Mouse (Mus musculus): ENCODE data around the gene Tcf7l1.

The Tcf7l1 gene

DNA sequence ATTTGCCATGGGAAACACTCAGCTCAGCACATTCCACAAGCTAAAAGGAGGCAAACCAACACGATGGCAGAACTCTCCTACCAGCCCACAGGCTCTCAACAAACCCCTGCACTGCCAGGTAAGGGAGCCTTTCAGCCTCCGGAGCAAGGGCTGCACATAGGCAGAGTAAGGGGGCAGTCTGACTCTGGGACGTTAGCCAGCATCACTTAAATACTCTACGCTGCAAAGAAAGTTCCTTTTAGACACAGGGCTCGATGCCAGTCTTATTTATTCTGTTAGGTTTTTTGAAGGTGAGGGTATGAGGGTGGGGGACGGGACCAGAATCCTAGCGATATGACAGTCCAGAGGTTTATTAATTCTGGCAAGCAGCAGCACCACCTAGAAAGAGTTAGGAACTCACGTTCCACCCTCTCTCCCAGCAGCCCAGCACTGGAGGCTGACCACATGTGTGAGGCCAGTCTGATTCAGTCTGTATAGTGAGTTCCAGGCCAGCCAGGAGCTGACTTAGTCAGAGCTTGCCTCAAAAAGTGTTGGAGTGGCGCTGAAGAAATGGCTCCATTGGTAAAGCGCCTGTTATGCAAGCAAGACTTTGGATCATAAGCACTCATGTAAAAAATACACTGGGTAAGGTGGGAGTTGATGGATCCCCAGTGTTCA, 44.8 kb downstream of the Tcf7l1 start:
- no peak for DNase-seq

DNA sequence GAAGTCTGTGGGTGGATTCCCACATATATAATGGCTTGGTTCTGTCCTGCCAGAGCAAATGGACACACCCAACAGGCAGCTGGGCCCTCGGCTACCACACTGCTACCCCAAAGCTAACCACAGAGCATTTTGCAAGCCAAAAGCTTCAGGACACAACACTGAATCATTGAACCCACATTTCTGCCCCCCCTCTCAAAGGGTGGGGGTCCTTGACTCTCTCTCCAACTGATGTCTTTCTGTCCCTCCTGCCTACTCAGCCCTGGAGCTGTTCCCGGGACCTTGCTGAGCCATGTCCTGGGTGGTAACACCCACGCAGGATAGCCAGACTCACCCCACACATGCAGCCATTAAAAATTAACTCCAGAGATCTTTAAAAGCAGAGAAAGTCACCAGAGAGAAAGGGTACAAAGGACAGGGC, 45.4 kb downstream of the Tcf7l1 start:
- DNase-seq, result no peak

DNA sequence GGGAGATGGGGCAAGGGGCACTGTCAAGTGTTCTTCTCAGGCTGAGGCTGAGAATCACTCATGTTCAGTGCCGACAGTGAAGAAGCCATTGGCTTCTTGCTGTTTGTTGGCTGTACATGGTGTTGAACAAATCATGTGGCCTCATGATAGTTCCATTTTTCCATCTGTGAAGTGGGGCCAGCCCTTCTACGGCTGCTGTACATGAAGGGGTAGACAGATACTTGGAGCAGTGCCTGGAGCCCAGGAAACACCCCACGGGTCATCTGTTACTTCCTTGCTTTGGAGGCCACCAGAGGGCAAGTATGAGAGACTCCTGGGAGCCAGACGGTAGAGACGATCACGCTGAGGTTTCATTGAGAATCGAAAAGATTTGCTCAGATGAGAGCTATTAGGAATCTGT, 46.7 kb downstream of the Tcf7l1 start:
- no peak for DNase-seq

DNA sequence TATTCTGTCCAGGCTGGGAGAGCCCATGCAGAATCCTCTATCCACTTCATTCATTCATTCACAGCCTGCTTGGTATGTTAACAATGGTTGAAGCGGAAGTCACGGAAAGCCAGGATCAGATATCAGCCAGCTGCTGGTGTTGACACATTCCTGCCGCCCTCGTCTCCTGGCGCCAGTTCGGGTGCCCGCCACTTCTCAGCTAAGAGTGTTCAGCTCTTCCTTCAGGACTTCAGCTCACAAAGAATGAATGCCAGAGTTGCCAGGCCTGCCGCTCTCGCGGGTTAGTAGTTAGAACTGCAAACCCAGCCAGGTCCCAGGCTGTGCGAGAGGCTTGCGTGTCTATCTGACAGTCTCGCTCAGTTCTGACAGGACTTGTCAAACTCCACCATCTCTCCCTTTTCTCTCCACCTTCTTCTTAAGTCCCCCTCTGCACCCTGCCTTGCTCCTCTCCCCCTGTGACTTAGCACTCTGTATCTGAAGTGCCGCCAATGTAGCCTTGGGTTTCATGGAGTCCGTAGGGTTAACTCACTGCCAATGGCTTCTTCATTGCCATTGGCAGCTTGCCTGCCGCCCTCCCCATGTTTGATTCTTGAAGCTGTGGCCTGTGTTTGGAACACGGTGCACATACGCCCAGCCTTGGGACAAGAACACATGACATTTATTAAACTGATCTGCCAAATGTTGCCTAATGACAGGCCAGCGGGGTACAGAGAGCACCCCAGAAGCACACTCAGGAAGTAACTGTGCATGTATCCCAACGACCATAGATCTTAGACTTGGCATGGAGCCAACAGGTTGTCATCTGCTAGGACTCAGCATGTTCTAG, 48.2 kb downstream of the Tcf7l1 start:
- DNase-seq, result no peak

DNA sequence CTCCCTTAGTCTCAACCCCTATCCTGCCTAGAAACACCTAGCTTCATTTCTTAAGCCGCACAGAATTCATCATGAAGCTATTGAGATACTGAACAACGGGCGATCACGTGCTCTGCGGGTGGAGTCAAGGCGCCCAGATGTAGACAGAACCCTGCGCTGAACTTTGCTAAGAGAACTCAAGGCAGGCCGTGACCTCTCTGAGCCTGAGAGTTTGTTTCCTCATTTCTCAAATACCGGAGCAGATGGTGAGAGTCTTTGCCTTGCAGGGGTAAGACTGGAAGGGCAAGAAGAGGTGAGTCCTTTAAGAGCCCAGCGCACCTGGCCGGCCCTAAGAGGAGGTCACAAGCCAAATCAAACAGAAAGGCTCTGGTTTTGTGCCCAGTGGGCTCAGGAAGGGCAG, 52.2 kb downstream of the Tcf7l1 start:
- DNase-seq, result no peak

DNA sequence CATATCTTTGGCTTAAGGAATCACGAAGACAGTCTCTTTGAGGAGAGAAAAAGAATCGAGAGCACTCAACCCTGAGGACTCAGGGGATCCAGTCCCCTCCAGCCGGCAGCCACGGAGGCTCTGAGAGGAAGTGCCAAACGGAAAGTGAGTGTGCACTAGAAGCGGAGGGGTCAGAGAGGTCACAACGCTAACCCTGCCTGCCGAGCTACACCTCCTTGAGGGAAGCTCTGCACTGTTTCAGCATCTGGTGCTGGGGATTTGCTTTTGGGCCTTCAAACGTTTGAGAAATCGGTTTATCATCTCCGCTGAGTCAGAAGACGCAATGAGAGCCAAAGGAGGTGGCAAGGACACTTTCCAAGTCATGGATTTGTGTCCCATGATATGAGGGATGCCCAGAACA, 53.8 kb downstream of the Tcf7l1 start:
- no peak for DNase-seq

DNA sequence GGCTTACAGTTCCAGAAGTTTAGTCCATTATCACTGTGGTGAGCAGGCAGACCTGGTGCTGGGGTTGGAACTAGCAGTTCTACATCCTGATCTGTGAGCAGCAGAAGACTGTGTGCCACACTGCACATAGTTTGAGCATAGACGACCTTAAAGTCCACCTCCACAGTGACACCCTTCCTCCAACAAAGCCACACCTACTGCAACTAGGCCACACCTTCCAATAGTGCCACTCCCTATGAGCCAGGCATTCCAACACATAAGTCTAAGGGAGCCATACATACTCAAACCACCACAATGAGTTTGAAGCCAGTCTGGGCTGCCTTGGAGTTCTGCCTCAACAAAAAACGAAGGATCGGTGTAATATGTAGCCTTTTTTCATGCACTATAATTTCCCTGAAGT, 55.7 kb downstream of the Tcf7l1 start:
- DNase-seq, result no peak

DNA sequence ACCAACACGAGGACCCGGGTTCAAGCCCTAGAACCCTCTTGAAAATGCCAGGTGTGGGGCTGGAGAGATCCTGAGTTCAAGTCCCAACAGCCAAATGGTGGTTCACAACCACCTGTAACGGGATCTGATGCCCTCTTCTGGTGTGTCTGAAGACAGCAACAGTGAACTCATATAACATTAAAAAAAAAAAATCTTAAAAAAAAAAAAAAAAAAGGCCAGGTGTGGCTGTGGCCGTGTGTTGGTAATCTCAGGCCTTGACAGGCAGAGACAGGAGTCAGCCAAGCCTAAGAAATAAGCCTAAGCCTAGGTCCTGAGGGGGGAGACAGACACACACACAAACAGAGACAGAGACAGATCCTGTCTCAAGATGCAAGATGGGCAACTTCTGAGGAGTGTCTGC, 56.9 kb downstream of the Tcf7l1 start:
- DNase-seq, result no peak

DNA sequence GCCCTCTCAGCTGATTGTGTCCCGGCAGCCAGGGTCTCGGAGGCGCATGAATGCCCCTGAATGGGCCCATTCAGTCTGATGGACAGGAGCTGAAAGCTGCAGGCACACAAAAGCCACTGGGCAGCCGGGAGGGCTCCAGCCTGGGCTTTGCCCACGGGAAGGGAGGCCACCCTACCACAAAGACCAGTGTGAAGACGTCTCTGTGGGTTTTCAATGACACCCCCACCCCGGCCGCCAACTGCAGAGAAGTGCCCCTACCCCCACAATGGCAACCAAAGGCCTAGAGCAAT, 58.5 kb downstream of the Tcf7l1 start:
- DNase-seq, result peak; percentile 20

DNA sequence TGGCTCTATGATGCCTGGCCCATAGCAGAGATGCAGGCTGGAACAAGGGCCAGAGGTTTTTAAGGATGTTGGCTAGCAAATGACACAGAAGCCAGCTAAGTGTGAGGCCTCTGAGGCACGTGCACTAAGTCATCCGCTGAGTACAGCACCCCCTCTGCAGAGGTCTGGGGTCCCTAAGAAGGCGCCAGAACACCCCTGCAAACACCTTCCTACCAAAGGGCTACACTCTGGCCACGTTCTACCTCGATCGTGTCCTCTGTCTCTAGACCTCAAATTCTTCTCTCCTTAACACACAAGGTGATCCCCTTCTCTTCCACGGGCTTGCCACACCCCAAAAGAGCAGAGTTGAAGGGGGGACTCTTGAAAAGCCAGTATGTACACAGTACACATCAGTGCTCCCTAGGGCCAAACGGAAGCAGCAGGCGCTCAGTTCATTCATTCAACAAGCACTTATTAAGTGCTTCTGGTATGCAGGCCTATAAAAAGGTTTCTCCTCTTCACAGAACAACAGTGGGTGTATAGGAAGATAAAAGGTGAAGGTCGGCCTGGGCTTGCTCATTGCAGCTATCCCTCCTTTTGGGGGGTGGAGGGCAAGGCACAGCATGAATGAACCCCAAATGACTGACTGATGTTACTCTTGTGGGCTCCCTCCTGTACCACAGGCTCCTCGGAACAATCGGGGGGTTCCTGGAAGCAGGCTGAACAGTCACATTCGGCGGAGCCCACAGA, 59.1 kb downstream of the Tcf7l1 start:
- no peak for DNase-seq

DNA sequence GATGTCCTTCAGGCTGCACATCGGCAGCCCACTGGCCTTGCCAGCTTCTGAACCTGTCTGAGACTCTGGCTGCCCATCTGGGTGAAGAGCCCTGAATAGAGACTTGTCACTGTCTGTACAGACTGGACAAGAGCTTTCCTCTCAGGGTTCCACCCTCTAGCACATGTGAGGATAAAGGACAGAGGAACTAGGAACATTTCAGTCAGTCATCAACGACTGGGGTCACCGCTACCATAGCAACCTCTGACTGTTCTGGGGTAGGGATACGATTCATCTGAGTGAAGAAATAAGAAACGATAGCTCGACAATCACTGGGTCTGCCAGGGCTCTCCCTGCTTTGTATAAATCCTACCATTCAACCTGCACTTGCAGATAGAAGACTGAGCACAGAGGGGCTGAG, 61.2 kb downstream of the Tcf7l1 start:
- no peak for DNase-seq

DNA sequence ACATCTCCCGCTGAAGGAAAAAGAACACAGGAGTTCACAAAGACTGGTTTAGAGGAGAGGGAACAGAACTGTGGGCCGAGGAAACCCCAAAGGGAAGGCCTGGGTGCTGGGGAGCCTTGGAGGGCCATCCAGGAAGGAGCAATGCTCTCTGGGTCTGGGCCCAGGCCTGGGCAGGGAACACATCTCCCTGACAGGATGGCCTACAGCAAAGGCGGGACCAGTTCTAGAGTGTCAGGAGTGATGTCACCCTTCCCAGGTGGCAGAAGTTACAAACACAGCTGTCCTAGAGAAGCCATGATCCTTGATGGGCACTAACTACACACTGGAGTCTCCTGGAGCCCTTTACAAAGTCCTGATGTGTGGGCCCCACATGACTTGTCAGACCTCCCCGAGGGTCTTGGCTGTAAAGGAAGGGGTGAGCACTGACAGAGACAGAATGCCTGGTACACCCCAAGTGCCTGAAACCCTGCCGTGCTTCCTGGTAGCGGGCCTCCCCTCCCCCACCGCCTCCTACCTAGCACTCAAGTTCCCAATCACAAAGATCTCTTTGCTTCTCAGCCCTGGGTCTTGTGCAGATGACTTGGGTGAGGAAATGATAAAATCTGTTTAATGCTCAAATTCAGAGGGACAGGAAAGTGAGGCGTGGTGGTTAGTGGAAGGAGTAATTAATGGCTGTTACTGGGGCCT, 64.4 kb downstream of the Tcf7l1 start:
- no peak for DNase-seq

DNA sequence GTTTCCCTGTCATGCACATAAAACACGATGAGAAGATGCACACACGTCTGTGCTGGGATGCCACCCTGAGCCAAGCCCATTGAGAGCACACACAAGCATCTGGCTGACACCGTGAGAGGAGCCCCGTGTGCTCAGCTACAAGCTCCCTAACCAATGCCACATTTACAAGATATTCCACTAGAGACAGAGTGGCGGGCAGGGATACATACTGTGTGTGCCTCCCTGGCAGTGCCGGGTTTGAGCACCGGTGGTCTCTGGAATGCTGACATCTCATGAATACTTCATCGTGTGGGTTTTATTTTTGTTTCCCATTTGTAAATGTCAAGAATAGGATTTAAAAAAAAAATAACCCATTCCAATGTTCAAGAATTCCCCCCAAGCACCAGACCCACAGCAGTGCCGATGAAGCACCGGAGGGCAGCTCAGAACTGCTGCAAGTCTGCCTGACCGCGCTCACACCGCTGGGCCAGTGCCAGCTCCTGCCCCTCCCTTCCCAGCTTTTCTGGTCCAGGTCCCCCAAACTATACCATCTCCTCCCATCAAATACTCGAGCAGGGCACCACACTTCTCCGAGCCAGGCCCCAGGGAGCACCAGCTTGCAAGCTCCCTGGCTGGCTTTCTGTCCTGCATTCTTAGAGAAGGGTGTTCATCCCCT, 65.2 kb downstream of the Tcf7l1 start:
- no peak for DNase-seq

DNA sequence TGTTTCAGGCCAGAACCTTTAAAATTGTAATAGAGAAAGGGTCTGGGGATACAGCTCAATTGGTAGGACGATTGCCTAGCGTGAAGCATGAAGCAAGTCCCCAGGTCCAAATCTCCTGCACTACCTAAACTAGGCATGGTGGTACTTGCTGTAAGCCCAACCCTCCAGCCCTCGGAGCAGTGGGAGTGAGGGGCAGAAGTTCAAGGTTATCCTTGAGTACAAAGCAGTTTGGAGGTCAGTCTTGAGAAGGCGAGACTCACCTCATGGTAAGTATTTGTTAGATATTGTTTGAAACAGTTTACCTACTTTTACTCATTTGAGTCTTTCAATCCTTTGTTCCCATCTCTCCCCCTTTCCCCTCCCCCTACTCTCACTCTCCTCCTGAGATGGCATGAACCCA, 65.9 kb downstream of the Tcf7l1 start:
- no peak for DNase-seq

DNA sequence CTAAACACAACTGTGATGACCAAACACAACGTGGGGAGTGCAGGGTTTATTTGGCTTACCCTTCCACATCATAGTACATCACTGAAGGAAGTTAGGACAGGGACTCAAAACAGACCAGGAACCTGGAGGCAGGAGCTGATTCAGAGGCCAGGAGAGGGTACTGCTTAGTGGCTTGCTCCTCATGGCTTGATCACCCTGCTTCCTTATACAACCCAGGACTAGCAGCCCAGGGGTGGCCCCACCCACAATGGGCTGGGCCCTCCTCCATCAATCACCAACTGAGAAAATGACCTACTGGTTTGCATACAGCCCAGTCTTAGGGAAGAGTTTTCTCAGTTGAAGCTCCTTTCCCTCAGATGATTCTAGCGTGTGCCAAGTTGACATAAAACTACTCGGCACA, 68.2 kb downstream of the Tcf7l1 start:
- no peak for DNase-seq

DNA sequence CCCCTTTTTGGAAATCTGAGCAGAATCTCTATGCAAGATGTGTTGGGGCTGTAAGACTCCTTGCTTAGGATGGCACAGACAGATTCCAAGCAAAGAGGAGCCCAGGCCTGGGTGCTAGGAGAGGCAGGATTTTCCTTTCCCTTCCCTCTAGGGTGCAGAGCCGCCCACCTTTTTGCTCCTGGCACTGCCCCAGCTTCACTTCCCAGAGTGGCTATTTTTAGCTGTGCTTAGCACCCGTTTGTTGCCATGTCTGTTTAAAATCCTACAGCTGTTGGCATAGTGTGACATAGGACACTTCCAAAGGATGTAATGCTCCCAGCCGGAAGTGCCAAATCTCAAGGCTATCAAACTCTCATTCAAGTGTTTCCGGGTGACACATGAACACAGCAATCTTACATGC, 74.3 kb downstream of the Tcf7l1 start:
- peak; percentile 23 for DNase-seq

DNA sequence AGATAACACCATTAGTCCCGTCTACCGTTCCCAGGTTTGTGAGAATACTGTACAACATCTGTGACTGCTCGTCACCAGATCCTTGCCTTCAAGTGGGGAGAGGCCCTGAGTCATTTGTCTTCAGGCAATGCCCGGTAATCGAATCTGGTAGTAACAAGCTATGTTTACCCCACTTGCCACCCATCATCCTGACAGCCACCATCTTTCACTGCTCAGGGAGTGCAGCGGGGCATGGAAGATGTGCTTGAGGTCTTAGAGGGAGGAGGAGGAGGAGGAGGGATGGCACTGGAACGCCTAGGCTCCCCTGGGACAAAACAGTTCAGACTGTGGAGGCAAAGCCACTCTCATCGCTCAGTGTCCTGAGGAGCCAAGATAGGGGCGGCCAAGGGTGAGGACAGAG, 74.8 kb downstream of the Tcf7l1 start:
- DNase-seq, result no peak

DNA sequence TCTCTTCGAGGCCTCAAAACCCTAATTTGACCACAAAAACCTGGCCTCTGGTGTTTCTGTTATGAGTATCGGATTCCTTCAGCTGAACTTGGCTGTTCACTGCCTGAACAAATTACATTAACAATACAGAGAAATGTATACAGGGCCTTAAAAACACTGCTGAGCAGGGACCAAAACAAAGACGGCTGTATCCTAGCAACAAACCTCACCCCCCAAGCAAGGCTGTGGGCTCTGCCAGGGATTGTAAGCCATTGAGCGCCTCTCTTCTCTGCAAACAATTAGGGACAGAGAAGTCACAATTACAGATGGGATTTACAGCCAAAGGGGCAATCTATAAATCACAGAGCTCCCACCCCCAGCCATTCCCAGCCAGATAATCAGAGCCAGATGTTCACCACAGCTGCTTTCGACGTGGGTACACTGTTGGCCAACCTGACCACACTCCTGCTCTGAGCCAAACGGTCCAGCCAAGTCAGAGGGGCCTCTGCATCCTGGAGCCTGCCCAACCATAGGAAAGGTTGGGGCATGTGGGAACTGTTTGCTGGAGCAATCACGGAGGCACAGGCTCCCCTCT, 77.5 kb downstream of the Tcf7l1 start:
- peak; percentile 26 for DNase-seq

DNA sequence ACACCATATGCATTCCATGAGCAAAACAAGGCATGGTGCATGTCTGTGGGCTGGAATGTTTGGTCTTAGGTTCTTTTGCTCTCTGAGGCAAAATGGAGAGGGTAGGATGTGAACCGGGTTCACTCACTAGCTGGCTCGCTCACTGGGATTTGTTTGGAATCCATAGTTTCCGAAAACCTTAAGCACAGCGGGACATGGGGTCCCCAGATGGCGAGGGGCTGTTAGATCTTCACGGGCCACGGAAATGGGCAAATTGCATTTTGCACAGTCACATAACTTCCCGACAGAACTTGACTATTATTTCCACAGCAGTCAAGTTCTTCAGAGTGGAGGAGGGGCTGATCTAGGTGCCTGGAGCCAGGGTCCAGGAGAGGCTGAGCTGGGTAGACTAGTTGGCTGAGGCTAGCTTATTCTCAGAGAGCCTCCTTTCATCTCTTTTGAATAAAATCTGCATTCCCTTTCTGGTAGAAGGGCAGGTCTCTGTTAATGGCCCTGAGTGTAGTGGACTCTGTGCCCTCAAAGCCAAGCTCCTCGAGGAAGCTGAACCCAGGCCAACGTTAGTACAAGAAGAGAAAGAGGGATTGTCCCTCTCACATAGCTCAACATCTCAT, 78.1 kb downstream of the Tcf7l1 start:
- peak; percentile 16 for DNase-seq

DNA sequence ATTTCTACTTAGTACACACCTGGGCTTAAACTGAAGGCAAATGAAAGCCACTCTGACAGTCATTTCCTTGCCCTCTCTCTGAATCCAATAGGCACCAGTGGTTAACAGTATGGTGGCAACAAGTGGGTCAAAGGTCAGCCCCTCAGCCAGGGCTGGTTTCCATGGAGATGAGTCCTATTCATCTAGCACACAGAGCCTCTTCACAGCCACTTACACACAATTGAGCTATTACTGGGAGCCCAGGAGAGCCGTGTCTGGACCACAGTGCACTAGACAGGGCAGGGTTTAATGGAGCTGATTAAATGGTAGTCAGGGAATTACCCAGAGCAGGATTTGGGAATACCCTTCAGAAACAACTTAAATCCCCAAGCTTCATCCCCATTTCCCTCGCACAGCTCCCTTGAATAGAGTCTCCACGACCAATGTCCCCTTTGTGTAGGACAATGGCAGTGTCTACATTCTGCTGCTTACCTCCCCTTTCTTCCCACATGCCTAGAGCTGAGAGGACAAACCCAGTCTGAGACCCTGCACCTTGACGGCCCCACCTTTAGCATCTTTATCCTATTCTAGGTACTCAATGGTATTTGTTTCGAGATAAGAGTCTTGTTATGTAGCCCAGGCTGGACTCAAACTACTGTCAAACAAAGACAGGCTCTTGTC, 89.5 kb downstream of the Tcf7l1 start:
- no peak for DNase-seq

DNA sequence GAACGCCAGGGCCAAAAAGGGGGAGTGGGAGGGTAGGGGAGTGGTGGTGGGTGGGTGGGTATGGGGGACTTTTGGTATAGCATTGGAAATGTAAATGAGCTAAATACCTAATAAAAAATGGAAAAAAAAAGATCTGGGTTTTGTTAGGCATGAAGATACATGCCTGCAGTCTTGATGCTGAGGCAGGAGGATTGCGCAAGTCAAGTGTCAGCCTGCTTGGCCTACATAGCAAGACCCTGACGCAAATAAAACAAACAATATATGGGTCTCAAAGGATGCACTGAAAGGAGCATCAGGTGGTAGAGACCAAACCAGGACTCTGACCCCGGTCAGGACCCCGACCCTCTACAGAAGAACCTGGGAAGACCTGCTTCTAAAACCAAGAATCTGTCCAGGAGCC, 90.5 kb downstream of the Tcf7l1 start:
- DNase-seq, result no peak

All from right cerebral cortex, postnatal 25 days (tissue).